Mouse (Mus musculus) CD4-positive, CD25-positive, alpha-beta regulatory T cell (primary cell): ENCODE data around the gene Tnfsf12. TPM values are rescaled to one million over a fixed set of nuclear protein-coding genes. Genes with fewer than 3 reads are reported as not detected.

ENCODE experiments used
- polyA plus RNA-seq: library from polyadenylated mRNA; unstranded; fragments of 100-300 nt; shearing (Covaris generic); gene quantifications from one replicate; pipeline ENCODE4 v1.2.1, GENCODE M21; 2017

The Tnfsf12 gene
- not detected for polyA plus RNA-seq

DNA sequence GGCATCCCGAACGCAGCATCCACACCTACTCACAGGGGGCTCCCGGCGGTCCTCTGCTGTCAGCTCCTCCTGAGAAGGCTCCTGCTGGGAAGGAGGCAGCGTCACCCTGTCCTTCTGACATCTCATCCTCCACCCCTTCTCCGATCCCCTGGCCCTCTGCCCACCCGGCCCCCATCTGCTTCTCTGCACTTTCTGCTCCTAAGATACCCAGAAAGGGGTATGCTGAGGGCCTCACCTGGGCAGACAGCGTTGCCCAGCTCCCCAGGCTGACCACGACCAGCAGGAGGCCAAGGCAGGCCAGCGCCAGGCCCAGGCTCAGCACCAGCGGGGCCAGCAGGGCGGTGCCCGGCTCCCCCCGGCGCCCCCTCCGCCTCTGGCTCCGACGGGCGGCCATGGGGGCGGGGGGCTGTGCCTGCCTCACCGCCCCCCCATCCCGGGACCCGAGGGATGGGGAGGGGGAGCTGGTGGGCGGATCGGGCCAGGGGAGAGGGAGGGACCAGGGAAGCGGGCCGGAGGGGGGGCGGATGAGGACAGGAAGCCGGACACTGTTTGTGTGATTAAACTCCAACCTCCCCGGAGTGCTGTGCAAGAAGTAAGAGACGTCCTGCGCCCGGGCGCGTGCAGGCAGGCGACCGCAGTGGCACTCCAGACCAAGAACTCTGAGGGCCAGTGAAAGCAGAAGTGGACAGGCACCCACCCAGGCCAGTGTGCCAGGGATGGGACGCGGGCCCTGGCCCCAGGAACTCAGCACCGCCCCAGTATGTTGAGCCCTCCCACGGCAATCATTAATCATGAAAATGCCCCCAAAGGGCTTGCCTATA lies at the start of gene Tnfsf12, which contains the start of gene Tnfsfm13:
TSS of gene Tnfsf12 (minus strand) at position 489 of the 821 bp plus-strand sequence.
TSS of gene Tnfsfm13 (minus strand) at position 738 of the 821 bp plus-strand sequence.

GRCm38 (mm10) chr11:69685526-69686148 lies 10.0 kb downstream of the Tnfsf12 start, which contains the start of gene Tnfsf13:
Gene Tnfsf13 (minus strand): TSS chr11:69685784.

DNA sequence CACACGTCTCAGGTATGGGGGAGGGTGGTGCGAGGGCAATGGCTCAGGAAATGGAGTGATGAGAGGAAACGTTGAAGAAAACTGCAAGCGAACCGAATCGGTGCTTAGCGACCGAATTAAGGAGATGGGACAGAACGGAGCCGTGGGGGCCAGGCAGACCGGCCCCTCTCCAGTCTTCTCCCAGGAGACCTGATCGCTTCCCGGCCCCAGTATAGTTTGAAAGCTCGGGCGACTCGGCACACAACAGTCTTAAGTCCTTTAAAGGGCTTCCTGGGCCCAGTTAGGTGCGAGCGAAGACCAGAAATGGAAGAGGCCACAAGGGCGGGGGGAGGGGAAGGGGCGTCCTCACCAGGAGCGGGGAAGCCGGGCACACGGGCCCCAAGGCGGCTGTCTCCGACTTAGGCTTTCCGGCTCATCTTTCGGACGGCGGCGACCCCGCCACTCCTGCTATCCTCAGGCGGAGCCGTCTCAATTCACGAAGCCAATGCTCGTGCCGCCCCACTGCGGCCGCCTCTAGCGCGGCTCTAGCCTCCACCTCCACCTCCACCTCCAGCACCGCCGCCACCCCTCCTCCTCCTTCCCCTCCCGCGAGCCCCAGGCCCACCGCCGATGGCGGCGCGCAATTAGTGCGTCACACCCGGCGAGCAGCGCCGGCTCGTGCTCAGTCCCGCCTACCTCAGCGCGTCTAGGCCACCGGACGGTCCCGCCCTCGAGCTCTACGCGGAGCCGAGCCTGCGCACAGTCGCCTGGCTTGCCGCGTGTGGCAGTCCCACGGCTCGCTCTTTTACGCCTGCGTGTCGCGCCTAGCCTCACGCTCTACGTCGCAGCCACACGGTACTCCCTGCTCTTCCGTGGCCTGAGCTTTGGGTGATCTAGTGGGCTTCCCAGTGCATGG lies 14.1 kb downstream of the Tnfsf12 start, which contains the start of gene Senp3:
TSS of gene Senp3 (minus strand) at position 771 of the 895 bp plus-strand sequence.

GRCm38 (mm10) chr11:69672211-69672706 lies 23.4 kb downstream of the Tnfsf12 start, which contains the start of gene Eif4a1:
Gene Eif4a1 (minus strand): TSS chr11:69672423.

GRCm38 (mm10) chr11:69665961-69666664 lies 29.5 kb downstream of the Tnfsf12 start, which contains the start of gene Cd68:
Gene Cd68 (minus strand): TSS chr11:69666153.

GRCm38 (mm10) chr11:69662213-69662966 lies 33.3 kb downstream of the Tnfsf12 start, which contains the start of gene Mpdu1:
Gene Mpdu1 (minus strand): TSS chr11:69662642.

DNA sequence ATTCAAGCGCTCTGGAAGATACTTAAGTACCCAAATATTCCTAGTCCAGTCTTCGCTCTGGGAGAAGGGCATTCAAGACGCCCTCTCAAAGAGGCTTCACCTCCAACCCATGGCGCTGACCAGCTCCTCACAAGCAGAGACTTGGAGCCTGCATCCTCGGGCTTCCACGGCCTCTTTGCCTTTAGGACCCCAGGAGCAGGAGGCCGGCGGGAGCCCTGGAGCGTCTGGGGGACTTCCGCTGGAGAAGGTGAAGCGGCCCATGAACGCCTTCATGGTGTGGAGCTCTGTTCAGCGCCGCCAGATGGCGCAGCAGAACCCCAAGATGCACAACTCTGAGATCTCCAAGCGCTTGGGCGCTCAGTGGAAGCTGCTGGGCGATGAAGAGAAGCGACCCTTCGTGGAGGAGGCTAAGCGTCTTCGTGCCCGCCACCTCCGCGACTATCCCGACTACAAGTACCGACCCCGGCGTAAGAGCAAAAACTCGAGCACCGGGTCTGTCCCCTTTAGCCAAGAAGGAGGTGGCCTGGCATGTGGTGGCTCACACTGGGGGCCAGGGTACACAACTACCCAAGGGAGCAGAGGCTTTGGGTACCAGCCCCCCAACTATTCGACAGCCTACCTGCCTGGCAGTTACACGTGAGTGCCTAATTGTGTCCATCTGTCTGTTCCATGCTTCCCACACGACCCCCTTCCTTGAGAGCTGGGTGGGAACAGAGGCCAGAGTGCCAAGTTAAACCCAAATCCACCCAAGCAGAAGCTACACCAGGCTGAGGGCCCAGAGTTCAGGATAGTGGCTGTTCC lies 40.2 kb downstream of the Tnfsf12 start, which contains the start of gene Sox15:
TSS of gene Sox15 (plus strand) at position 51 of the 801 bp plus-strand sequence.

Other genes starting within 250 kb of the Tnfsf12 start
- 0.01 TPM for gene Dnah2, start 146.7 kb downstream of the Tnfsf12 start, polyA plus RNA-seq
- gene Efnb3, start 135.6 kb downstream of the Tnfsf12 start, polyA plus RNA-seq: 0.47 TPM
- 25.6 TPM for gene Wrap53, start 115.6 kb downstream of the Tnfsf12 start, polyA plus RNA-seq
- 239 TPM for gene Trp53, start 115.5 kb downstream of the Tnfsf12 start, polyA plus RNA-seq
- not detected for gene Atp1b2, start 89.9 kb downstream of the Tnfsf12 start, polyA plus RNA-seq
- gene Shbg, start 77.9 kb downstream of the Tnfsf12 start, polyA plus RNA-seq: not detected
- not detected for gene Sat2, start 73.8 kb downstream of the Tnfsf12 start, polyA plus RNA-seq
- 63.2 TPM for gene Fxr2, start 62.9 kb downstream of the Tnfsf12 start, polyA plus RNA-seq
- not detected for gene Sox15, start 40.5 kb downstream of the Tnfsf12 start, polyA plus RNA-seq
- gene Mpdu1, start 33.2 kb downstream of the Tnfsf12 start, polyA plus RNA-seq: 66.0 TPM
- gene Cd68, start 29.7 kb downstream of the Tnfsf12 start, polyA plus RNA-seq: 4.3 TPM
- 654 TPM for gene Eif4a1, start 23.4 kb downstream of the Tnfsf12 start, polyA plus RNA-seq
- 43.8 TPM for gene Senp3, start 13.8 kb downstream of the Tnfsf12 start, polyA plus RNA-seq
- gene Tnfsf13, start 10.1 kb downstream of the Tnfsf12 start, polyA plus RNA-seq: not detected
- gene Tnfsfm13, start 249 bp upstream of the Tnfsf12 start, polyA plus RNA-seq: not detected
- 50.4 TPM for gene Polr2a, start 62.8 kb upstream of the Tnfsf12 start, polyA plus RNA-seq
- 0.12 TPM for gene Slc35g3, start 66.1 kb upstream of the Tnfsf12 start, polyA plus RNA-seq
- 5.5 TPM for gene Zbtb4, start 70.1 kb upstream of the Tnfsf12 start, polyA plus RNA-seq
- gene Chrnb1, start 100.1 kb upstream of the Tnfsf12 start, polyA plus RNA-seq: 3.7 TPM
- not detected for gene Fgf11, start 106.0 kb upstream of the Tnfsf12 start, polyA plus RNA-seq
- gene Tmem102, start 109.8 kb upstream of the Tnfsf12 start, polyA plus RNA-seq: not detected
- not detected for gene Gm39566, start 119.4 kb upstream of the Tnfsf12 start, polyA plus RNA-seq
- not detected for gene Spem2, start 122.6 kb upstream of the Tnfsf12 start, polyA plus RNA-seq
- gene Spem1, start 126.3 kb upstream of the Tnfsf12 start, polyA plus RNA-seq: not detected
- 0.85 TPM for gene Nlgn2, start 141.9 kb upstream of the Tnfsf12 start, polyA plus RNA-seq
- 77.8 TPM for gene Tmem256, start 142.7 kb upstream of the Tnfsf12 start, polyA plus RNA-seq
- 32.7 TPM for gene Plscr3, start 150.5 kb upstream of the Tnfsf12 start, polyA plus RNA-seq
- not detected for gene Tnk1, start 162.9 kb upstream of the Tnfsf12 start, polyA plus RNA-seq
- not detected for gene Tmem95, start 182.2 kb upstream of the Tnfsf12 start, polyA plus RNA-seq
- gene Kctd11, start 185.6 kb upstream of the Tnfsf12 start, polyA plus RNA-seq: 1.3 TPM
- gene Acap1, start 199.7 kb upstream of the Tnfsf12 start, polyA plus RNA-seq: 552 TPM
- gene 2810408A11Rik, start 205.1 kb upstream of the Tnfsf12 start, polyA plus RNA-seq: 4.4 TPM
- gene Neurl4, start 205.2 kb upstream of the Tnfsf12 start, polyA plus RNA-seq: 7.7 TPM
- gene Gps2, start 218.0 kb upstream of the Tnfsf12 start, polyA plus RNA-seq: 203 TPM
- gene Eif5a, start 226.1 kb upstream of the Tnfsf12 start, polyA plus RNA-seq: 1,414 TPM
- gene Ybx2, start 239.9 kb upstream of the Tnfsf12 start, polyA plus RNA-seq: not detected